Mouse (Mus musculus) liver, adult 2 months (tissue): ENCODE results near the gene Azi2.

ENCODE experiments used
- CTCF ChIP-seq: fragments of 200-500 bp; IDR thresholded peaks from 2 replicates; pipeline ENCODE4 v1.5.1; 2011; ENCODE audit warnings: low read depth, low read length, control low read depth
- POLR2A ChIP-seq: fragments of 200-500 bp; IDR thresholded peaks from 2 replicates; pipeline ENCODE4 v1.6.1; 2011; ENCODE audit warnings: low read length, control low read depth; ENCODE audit not compliant: insufficient read depth; ENCODE audit errors: extremely low read depth

DNA sequence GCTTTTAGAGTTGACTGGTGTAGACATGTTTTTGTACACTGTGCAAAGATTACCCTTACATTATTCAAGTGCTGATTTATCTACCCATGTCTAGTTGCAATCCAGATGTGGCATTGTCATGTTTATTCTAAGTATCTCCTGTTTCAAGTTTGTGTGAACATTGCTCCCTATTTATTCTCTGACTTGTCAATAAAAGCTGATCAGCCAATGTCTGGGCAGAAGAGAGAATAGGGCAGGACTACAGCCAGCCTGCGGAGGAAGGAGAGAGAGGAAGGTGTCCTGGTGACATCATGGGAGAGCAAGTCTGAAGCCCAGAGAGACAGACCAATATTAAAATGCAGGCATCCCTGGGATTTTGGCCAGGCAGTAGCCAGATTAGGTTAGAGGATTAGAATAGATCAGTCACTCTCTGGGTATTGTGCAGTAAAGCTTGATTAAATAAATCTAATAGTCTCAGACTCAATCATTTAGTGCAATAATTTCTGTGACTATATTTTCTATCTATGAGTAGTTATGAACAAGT lies 4.8 kb downstream of the Azi2 start:
- TF ChIP-seq CTCF (no peak), POLR2A (no peak)
